Mouse (Mus musculus): ENCODE results near the gene B4galt3. TPM values are rescaled to one million over a fixed set of nuclear protein-coding genes. Genes with fewer than 3 reads are reported as not detected.
A peak's percentile ranks its signal among the peaks of the same experiment; 100 is the strongest.
"Not testable (repeated sequence)": the region's sequence is repeated elsewhere in the genome, so short reads cannot be mapped to it uniquely, and the experiment has no call there.

The B4galt3 gene
- polyA plus RNA-seq, 1 experiment from 2014 or later, result 92.6 TPM

- H3K27ac ChIP-seq (ENCODE audit: low read length), result no peak overlapping the region
- peaks cover 60% of the 10 kb centered on the region for H3K36me3 ChIP-seq (ENCODE audit: control insufficient read depth, insufficient read depth, low read length)
- no peak for ATAC-seq (ENCODE audit: low read depth)
- H3K4me2 ChIP-seq (ENCODE audit: low read depth, low read length), result no peak overlapping the region
- no peak overlapping the region for H3K4me3 ChIP-seq (ENCODE audit: low read length)
- no peak overlapping the region for H3K9ac ChIP-seq (ENCODE audit: low read length)
- WGBS, result 65% methylated on average over 6 of the region's 6 CpGs
- H3K4me1 ChIP-seq (replicated peaks; ENCODE audit: control insufficient read depth, insufficient read depth, low read length), result no peaks in the 10 kb centered on the region
- no peaks in the 10 kb centered on the region for H3K9me3 ChIP-seq (ENCODE audit: control insufficient read depth, low read length)
- no peaks in the 10 kb centered on the region for H3K27me3 ChIP-seq (ENCODE audit: control insufficient read depth, insufficient read depth, low read depth, low read length)
These were observed 32.7 kb upstream of the B4galt3 start for GRCm38 (mm10) chr1:171237438-171237837.

DNA sequence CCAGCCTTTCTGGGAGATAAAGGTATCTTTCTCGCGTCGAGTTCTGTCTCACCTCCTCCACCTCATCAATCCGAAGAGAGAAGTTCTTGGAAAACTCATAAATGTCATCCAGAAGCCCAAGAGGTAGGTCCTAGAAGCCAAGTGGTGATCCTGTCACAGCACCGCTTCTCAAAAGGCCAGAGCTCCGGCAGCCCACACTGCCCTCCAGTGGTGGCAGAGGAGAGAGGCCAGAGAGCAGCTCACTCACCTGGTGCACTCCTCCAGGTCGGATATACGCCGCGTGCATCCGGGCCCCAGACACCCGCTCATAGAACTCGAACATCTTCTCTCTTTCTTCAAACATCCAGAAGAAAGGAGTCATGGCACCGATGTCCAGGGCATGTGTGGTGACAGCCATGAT, 31.7 kb upstream of the B4galt3 start:
- H3K4me2 ChIP-seq (ENCODE audit: low read depth, low read length), result no peak overlapping the region
- no peaks in the 10 kb centered on the region for H3K4me1 ChIP-seq (replicated peaks; ENCODE audit: control insufficient read depth, insufficient read depth, low read length)
- no peak for ATAC-seq (ENCODE audit: low read depth)
- peaks cover 69% of the 10 kb centered on the region for H3K36me3 ChIP-seq (ENCODE audit: control insufficient read depth, insufficient read depth, low read length)
- no peaks in the 10 kb centered on the region for H3K27me3 ChIP-seq (ENCODE audit: control insufficient read depth, insufficient read depth, low read depth, low read length)
- H3K4me3 ChIP-seq (ENCODE audit: low read length), result no peak overlapping the region
- H3K9me3 ChIP-seq (ENCODE audit: control insufficient read depth, low read length), result no peaks in the 10 kb centered on the region
- no peak overlapping the region for H3K9ac ChIP-seq (ENCODE audit: low read length)
- 62% methylated on average over 14 of the region's 14 CpGs for WGBS
- H3K27ac ChIP-seq (ENCODE audit: low read length), result no peak overlapping the region

DNA sequence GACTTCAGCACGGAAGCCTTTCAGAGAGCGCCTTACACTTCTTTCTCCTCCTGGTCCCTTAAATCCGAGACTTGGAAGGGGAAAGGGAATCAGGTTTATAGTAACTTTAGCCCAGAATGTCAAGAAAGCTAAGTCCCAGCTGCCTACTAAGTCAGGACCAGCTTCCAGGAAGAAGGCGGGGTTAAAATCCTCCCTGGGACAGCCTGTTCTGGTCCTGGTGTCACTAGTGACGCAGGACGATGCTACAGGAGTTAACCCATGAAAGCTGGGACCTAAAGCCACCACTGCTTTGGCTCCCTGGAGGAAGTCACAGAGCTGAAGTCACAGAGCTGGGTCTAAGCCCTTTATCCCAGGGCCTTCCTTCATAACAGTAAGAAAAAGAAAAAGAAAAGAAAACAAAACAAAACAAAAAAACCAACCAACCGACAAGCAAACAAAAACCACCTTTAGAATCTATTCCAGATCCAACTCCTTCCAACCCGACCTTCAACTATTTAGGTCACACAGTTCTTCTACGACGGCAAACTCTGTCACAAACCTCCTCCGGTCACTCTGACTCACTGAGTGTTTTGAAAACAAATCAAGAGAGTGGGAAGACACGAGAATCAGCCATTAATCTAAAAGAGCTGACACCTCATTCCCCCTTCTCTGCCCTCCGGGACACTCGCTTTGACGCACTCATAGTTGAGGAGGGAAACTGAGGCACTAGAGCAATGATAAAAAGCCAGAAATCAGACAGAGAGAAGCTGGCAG, 30.0 kb upstream of the B4galt3 start:
- Histone ChIP-seq H3K36me3 (ENCODE audit: control insufficient read depth, insufficient read depth, low read length) (peaks cover 72% of the 10 kb centered on the region), H3K27me3 (ENCODE audit: control insufficient read depth, insufficient read depth, low read depth, low read length) (no peaks in the 10 kb centered on the region), H3K4me2 (ENCODE audit: low read depth, low read length) (no peak overlapping the region), H3K27ac (ENCODE audit: low read length) (no peak overlapping the region), H3K4me3 (ENCODE audit: low read length) (no peak overlapping the region), H3K9me3 (ENCODE audit: control insufficient read depth, low read length) (no peaks in the 10 kb centered on the region), H3K4me1 (replicated peaks; ENCODE audit: control insufficient read depth, insufficient read depth, low read length) (no peaks in the 10 kb centered on the region), H3K9ac (ENCODE audit: low read length) (no peak overlapping the region)
- 65% methylated on average over 15 of the region's 15 CpGs for WGBS
- ATAC-seq (ENCODE audit: low read depth), result no peak

- Histone ChIP-seq H3K36me3 (ENCODE audit: control insufficient read depth, insufficient read depth, low read length) (peaks cover 65% of the 10 kb centered on the region), H3K4me1 (replicated peaks; ENCODE audit: control insufficient read depth, insufficient read depth, low read length) (peaks cover 5% of the 10 kb centered on the region), H3K9me3 (ENCODE audit: control insufficient read depth, low read length) (no peaks in the 10 kb centered on the region), H3K27me3 (ENCODE audit: control insufficient read depth, insufficient read depth, low read depth, low read length) (no peaks in the 10 kb centered on the region), H3K27ac (ENCODE audit: low read length) (no peak overlapping the region), H3K4me3 (ENCODE audit: low read length) (no peak overlapping the region), H3K4me2 (ENCODE audit: low read depth, low read length) (no peak overlapping the region), H3K9ac (ENCODE audit: low read length) (no peak overlapping the region)
- 88% methylated on average over 10 of the region's 10 CpGs for WGBS
- no peak for ATAC-seq (ENCODE audit: low read depth)
These were observed 29.2 kb upstream of the B4galt3 start for GRCm38 (mm10) chr1:171240911-171241310.

GRCm38 (mm10) chr1:171241952-171242351, 28.2 kb upstream of the B4galt3 start:
- not testable (repeated sequence) for H3K4me1 ChIP-seq (replicated peaks; ENCODE audit: control insufficient read depth, insufficient read depth, low read length); H3K27ac ChIP-seq (ENCODE audit: low read length); H3K27me3 ChIP-seq (ENCODE audit: control insufficient read depth, insufficient read depth, low read depth, low read length); H3K4me2 ChIP-seq (ENCODE audit: low read depth, low read length); H3K9me3 ChIP-seq (ENCODE audit: control insufficient read depth, low read length); ATAC-seq (ENCODE audit: low read depth); H3K9ac ChIP-seq (ENCODE audit: low read length); H3K4me3 ChIP-seq (ENCODE audit: low read length)
- WGBS, result 84% methylated on average over 12 of the region's 12 CpGs
- peaks cover 57% of the 10 kb centered on the region for H3K36me3 ChIP-seq (ENCODE audit: control insufficient read depth, insufficient read depth, low read length)

DNA sequence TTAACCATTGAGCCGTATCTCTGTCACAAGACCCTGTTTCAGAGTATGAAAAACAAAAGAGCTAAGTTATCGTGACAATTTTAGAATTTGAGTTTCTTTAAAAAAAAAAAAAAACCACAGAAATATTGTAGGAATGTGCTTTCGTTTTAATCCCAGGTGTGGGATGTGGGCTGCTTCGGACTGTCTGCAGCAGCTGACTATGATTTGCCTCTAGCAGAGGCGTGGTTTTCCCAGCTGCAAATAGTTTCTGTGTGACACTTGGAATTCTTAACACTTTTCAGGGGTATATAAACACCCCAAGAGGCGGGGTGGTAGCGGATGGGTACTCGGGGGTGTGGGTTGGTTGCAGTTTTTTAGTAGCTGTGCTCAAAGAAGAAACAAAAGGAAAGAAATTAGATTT, 24.8 kb upstream of the B4galt3 start:
- no peak overlapping the region for H3K4me2 ChIP-seq (ENCODE audit: low read depth, low read length)
- 77% methylated on average over 8 of the region's 8 CpGs for WGBS
- no peak overlapping the region for H3K9ac ChIP-seq (ENCODE audit: low read length)
- H3K27ac ChIP-seq (ENCODE audit: low read length), result no peak overlapping the region
- no peaks in the 10 kb centered on the region for H3K27me3 ChIP-seq (ENCODE audit: control insufficient read depth, insufficient read depth, low read depth, low read length)
- no peak overlapping the region for H3K4me3 ChIP-seq (ENCODE audit: low read length)
- no peak for ATAC-seq (ENCODE audit: low read depth)
- H3K9me3 ChIP-seq (ENCODE audit: control insufficient read depth, low read length), result no peaks in the 10 kb centered on the region
- H3K36me3 ChIP-seq (ENCODE audit: control insufficient read depth, insufficient read depth, low read length), result peaks cover 31% of the 10 kb centered on the region
- H3K4me1 ChIP-seq (replicated peaks; ENCODE audit: control insufficient read depth, insufficient read depth, low read length), result peaks cover 32% of the 10 kb centered on the region

- Histone ChIP-seq H3K4me2 (ENCODE audit: low read depth, low read length) (peak overlapping the region; percentile 81), H3K27ac (ENCODE audit: low read length) (peak overlapping the region; percentile 96), H3K9ac (ENCODE audit: low read length) (peak overlapping the region; percentile 94), H3K27me3 (ENCODE audit: control insufficient read depth, insufficient read depth, low read depth, low read length) (no peaks in the 10 kb centered on the region), H3K36me3 (ENCODE audit: control insufficient read depth, insufficient read depth, low read length) (peaks cover 25% of the 10 kb centered on the region), H3K4me1 (replicated peaks; ENCODE audit: control insufficient read depth, insufficient read depth, low read length) (peaks cover 45% of the 10 kb centered on the region), H3K4me3 (ENCODE audit: low read length) (peak overlapping the region; percentile 93), H3K9me3 (ENCODE audit: control insufficient read depth, low read length) (no peaks in the 10 kb centered on the region)
- WGBS, result 0% methylated on average over 41 of the region's 41 CpGs
- ATAC-seq (ENCODE audit: low read depth), result peak; percentile 92
These were observed 23.2 kb upstream of the B4galt3 start for GRCm38 (mm10) chr1:171246709-171247452.

GRCm38 (mm10) chr1:171247453-171247841, 22.7 kb upstream of the B4galt3 start:
- whole genome bisulfite sequencing, result 7% methylated on average over 13 of the region's 13 CpGs
- peak overlapping the region; percentile 64 for H3K9ac ChIP-seq (ENCODE audit: low read length)
- H3K4me2 ChIP-seq (ENCODE audit: low read depth, low read length), result peak overlapping the region; percentile 64
- no peaks in the 10 kb centered on the region for H3K27me3 ChIP-seq (ENCODE audit: control insufficient read depth, insufficient read depth, low read depth, low read length)
- ATAC-seq (ENCODE audit: low read depth), result peak; percentile 3
- H3K9me3 ChIP-seq (ENCODE audit: control insufficient read depth, low read length), result no peaks in the 10 kb centered on the region
- peak overlapping the region; percentile 96 for H3K27ac ChIP-seq (ENCODE audit: low read length)
- H3K36me3 ChIP-seq (ENCODE audit: control insufficient read depth, insufficient read depth, low read length), result peaks cover 21% of the 10 kb centered on the region
- peaks cover 48% of the 10 kb centered on the region for H3K4me1 ChIP-seq (replicated peaks; ENCODE audit: control insufficient read depth, insufficient read depth, low read length)
- H3K4me3 ChIP-seq (ENCODE audit: low read length), result peak overlapping the region; percentile 93

- peak overlapping the region; percentile 64; the same call in 1 of the 2 replicates for H3K9ac ChIP-seq (ENCODE audit: low read length)
- H3K27ac ChIP-seq (ENCODE audit: low read length), result peak overlapping the region; percentile 96
- H3K9me3 ChIP-seq (ENCODE audit: control insufficient read depth, low read length), result no peaks in the 10 kb centered on the region
- peak overlapping the region; percentile 64 for H3K4me2 ChIP-seq (ENCODE audit: low read depth, low read length)
- H3K27me3 ChIP-seq (ENCODE audit: control insufficient read depth, insufficient read depth, low read depth, low read length), result no peaks in the 10 kb centered on the region
- peaks cover 18% of the 10 kb centered on the region for H3K36me3 ChIP-seq (ENCODE audit: control insufficient read depth, insufficient read depth, low read length)
- H3K4me3 ChIP-seq (ENCODE audit: low read length), result peak overlapping the region; percentile 93
- WGBS, result 28% methylated on average over 4 of the region's 4 CpGs
- ATAC-seq (ENCODE audit: low read depth), result no peak
- H3K4me1 ChIP-seq (replicated peaks; ENCODE audit: control insufficient read depth, insufficient read depth, low read length), result peaks cover 48% of the 10 kb centered on the region
These were observed 22.2 kb upstream of the B4galt3 start for GRCm38 (mm10) chr1:171247916-171248315.
